Mouse (Mus musculus) embryonic fibroblast, embryonic 13.5 days (primary cell): ENCODE results near the gene Edn2.

ENCODE experiments used
- CTCF ChIP-seq: IDR thresholded peaks from 2 replicates; pipeline ENCODE4 v1.5.1; 2011; ENCODE audit warnings: mild to moderate bottlenecking, control low read depth, low read length, moderate library complexity, borderline replicate concordance; ENCODE audit not compliant: insufficient read depth
- POLR2A ChIP-seq: IDR thresholded peaks from 2 replicates; pipeline ENCODE4 v1.6.1; 2011; ENCODE audit warnings: low read depth, mild to moderate bottlenecking, control low read depth, low read length, moderate library complexity

DNA sequence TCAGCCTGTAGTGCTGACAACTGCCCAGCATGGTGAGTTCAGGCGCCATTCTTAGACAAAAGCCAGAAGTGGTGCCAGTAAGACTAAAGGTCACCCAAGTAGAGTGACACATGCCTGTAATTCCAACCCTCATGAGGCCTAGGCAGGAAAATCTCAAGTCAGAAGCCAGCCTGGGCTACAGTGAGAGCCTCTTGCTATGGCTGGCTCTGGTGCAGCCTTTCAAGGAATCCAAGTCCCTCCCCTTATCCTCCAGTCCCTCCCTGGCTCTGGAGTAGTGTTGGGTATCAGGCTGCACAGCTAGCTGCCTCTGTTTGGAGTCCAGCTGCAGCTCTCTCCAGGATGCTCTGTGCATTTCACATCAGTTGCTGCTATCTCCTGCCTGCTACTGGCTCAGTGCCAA, 19.2 kb upstream of the Edn2 start:
- no peak for TF ChIP-seq POLR2A
- TF ChIP-seq CTCF, result no peak
